In genomic region chr10:28737953-28738352, GRCm38 (mm10) we compare ENCODE assay signal across 8 mouse cellular contexts.
"Had no signal": no experiment of that assay in that cellular context is flagged by ENCODE, and none has a peak within 500 bp of the region (broad histone marks: within the 10 kb centered on the region; RNA-seq: fewer than 3 reads in every experiment).

No protein-coding gene starts in this region.

- DNase-seq: right cerebral cortex, postnatal 25 days; thymus, postnatal 36 days had no signal

- H3K36me3 ChIP-seq: limb, embryonic 15.5 days; liver, embryonic 12.5 days; midbrain, embryonic 13.5 days had no signal

- ATAC-seq: hindbrain, embryonic 16.5 days; inflammation-experienced regulatory T-cells, adult 6 months; intestine, postnatal 0 days; liver, embryonic 12.5 days; midbrain, embryonic 13.5 days had no signal

- H3K4me1 ChIP-seq: limb, embryonic 15.5 days; liver, embryonic 12.5 days; midbrain, embryonic 13.5 days had no signal

- H3K4me2 ChIP-seq: limb, embryonic 15.5 days; liver, embryonic 12.5 days; midbrain, embryonic 13.5 days had no signal

- H3K27ac ChIP-seq: limb, embryonic 15.5 days; liver, embryonic 12.5 days; midbrain, embryonic 13.5 days had no signal

- H3K9ac ChIP-seq: limb, embryonic 15.5 days; liver, embryonic 12.5 days; midbrain, embryonic 13.5 days had no signal

- H3K4me3 ChIP-seq: limb, embryonic 15.5 days; liver, embryonic 12.5 days; midbrain, embryonic 13.5 days had no signal

- H3K27me3 ChIP-seq: limb, embryonic 15.5 days; liver, embryonic 12.5 days; midbrain, embryonic 13.5 days had no signal

- H3K9me3 ChIP-seq: limb, embryonic 15.5 days; liver, embryonic 12.5 days had no signal
